Mouse (Mus musculus): ENCODE results near the gene Kcnc3.

- no peak for TF ChIP-seq CTCF (IDR thresholded peaks at IDR 0.05; ENCODE audit: extremely low read depth, insufficient read depth, low read length)
- no peak for TF ChIP-seq POLR2A (IDR thresholded peaks at IDR 0.05; ENCODE audit: extremely low read depth, insufficient read depth, low read length)
Measured at GRCm38 (mm10) chr7:44571811-44572210, 18.7 kb upstream of the Kcnc3 start.
